In genomic region chr12:80689696-80690095, GRCm38 (mm10) we compare ENCODE assay signal across 34 mouse cellular contexts. TPM values are rescaled to one million over a fixed set of nuclear protein-coding genes. Genes with fewer than 3 reads are reported as not detected.
DNase-seq lines count a peak whose midpoint lies in the region; ATAC-seq and TF ChIP-seq lines count a peak whose summit lies in the region.
"Had no signal": no experiment of that assay in that cellular context is flagged by ENCODE, and none has a peak within 500 bp of the region (broad histone marks: within the 10 kb centered on the region; RNA-seq: fewer than 3 reads in every experiment).

No protein-coding gene starts in this region.

- no peak overlapping the region for H3K4me3 ChIP-seq in hindbrain, embryonic 10.5 days
- no peak overlapping the region for H3K4me3 ChIP-seq in hindbrain, postnatal 0 days (ENCODE audit: low read length)
- H3K4me3 ChIP-seq in embryonic facial prominence, embryonic 14.5 days (ENCODE audit: low read depth, low read length), result no peak overlapping the region
- H3K4me3 ChIP-seq: embryonic facial prominence, embryonic 13.5 days; erythroblast, embryonic 14.5 days; heart, embryonic 10.5 days; heart, embryonic 15.5 days; hindbrain, embryonic 13.5 days; left cerebral cortex, adult 2 months; limb, embryonic 13.5 days; stomach, embryonic 15.5 days had no signal

- ATAC-seq in hindbrain, postnatal 0 days, result no peak
- ATAC-seq in embryonic facial prominence, embryonic 14.5 days (ENCODE audit: low read depth), result no peak
- ATAC-seq in erythroid progenitor cell, adult 5-6 weeks (replicated peaks; ENCODE audit: low FRiP score, poor library complexity, severe bottlenecking), result no peak
- ATAC-seq: forebrain, embryonic 14.5 days; inflammation-experienced regulatory T-cells, adult 6 months had no signal

- peaks cover 53% of the 10 kb centered on the region for H3K27me3 ChIP-seq in hindbrain, embryonic 10.5 days (ENCODE audit: insufficient read depth, poor library complexity, severe bottlenecking)
- peaks cover 19% of the 10 kb centered on the region; the same call in 1 of the 2 replicates for H3K27me3 ChIP-seq in hindbrain, postnatal 0 days (ENCODE audit: insufficient read depth, low read length)
- peaks cover 38% of the 10 kb centered on the region for H3K27me3 ChIP-seq in embryonic facial prominence, embryonic 14.5 days (replicated peaks; ENCODE audit: control insufficient read depth, insufficient read depth, low read length)

- H3K9me3 ChIP-seq in hindbrain, embryonic 10.5 days, result no peaks in the 10 kb centered on the region
- no peaks in the 10 kb centered on the region for H3K9me3 ChIP-seq in hindbrain, postnatal 0 days (ENCODE audit: low read length)
- H3K9me3 ChIP-seq in embryonic facial prominence, embryonic 14.5 days (ENCODE audit: control insufficient read depth, low read length), result no peaks in the 10 kb centered on the region
- H3K9me3 ChIP-seq: embryonic facial prominence, embryonic 13.5 days; heart, embryonic 10.5 days; heart, embryonic 15.5 days; hindbrain, embryonic 13.5 days; limb, embryonic 13.5 days; stomach, embryonic 15.5 days had no signal

- no peak for TF ChIP-seq CTCF in hindbrain, postnatal 0 days (IDR thresholded peaks at IDR 0.05; ENCODE audit: low read depth)
- no peak for TF ChIP-seq CTCF in brain, embryonic 14.5 days (IDR thresholded peaks at IDR 0.05; ENCODE audit: borderline replicate concordance, extremely low read depth, insufficient read depth, insufficient read length)

- WGBS in hindbrain, embryonic 10.5 days, result 61% methylated on average over 5 of the region's 5 CpGs
- 53% methylated on average over 5 of the region's 5 CpGs for WGBS in hindbrain, postnatal 0 days
- WGBS in embryonic facial prominence, embryonic 14.5 days, result 47% methylated on average over 5 of the region's 5 CpGs

- no peak overlapping the region for H3K27ac ChIP-seq in hindbrain, embryonic 10.5 days
- H3K27ac ChIP-seq in hindbrain, postnatal 0 days, result no peak overlapping the region
- no peak overlapping the region for H3K27ac ChIP-seq in embryonic facial prominence, embryonic 14.5 days (replicated peaks; ENCODE audit: low read depth, low read length)
- H3K27ac ChIP-seq: embryonic facial prominence, embryonic 13.5 days; heart, embryonic 10.5 days; heart, embryonic 15.5 days; hindbrain, embryonic 13.5 days; left cerebral cortex, adult 2 months; limb, embryonic 13.5 days; stomach, embryonic 15.5 days had no signal

- peak; percentile 8 for DNase-seq in hindbrain, embryonic 10.5 days (ENCODE audit: low spot score)
- DNase-seq in hindbrain, postnatal 0 days (ENCODE audit: low spot score), result no peak
- DNase-seq in 416B (ENCODE audit: low read depth), result peak; percentile 42
- peak; percentile 39 for DNase-seq in brain, embryonic 14.5 days (ENCODE audit: low read depth)
- peak; percentile 16 for DNase-seq in embryonic facial prominence, embryonic 14.5 days (ENCODE audit: low spot score)
- DNase-seq in cerebellum, postnatal 4 days (ENCODE audit: low spot score in 2 of 2), result no peak
- DNase-seq in thymus, postnatal 0 days (ENCODE audit: low spot score), result no peak
- DNase-seq: adrenal gland, postnatal 25 days; cerebellum, adult 8-10 months; cerebellum, postnatal 36 days; gastrocnemius, postnatal 14 days; heart, adult 11 months; kidney, adult 11 months; kidney, postnatal 25 days; lung, postnatal 36 days; midbrain, embryonic 14.5 days; right cerebral cortex, postnatal 25 days; thymus, postnatal 14 days had no signal

- H3K36me3 ChIP-seq in hindbrain, embryonic 10.5 days, result no peaks in the 10 kb centered on the region
- no peaks in the 10 kb centered on the region for H3K36me3 ChIP-seq in hindbrain, postnatal 0 days (ENCODE audit: insufficient read depth, low read length)
- no peaks in the 10 kb centered on the region for H3K36me3 ChIP-seq in embryonic facial prominence, embryonic 14.5 days (ENCODE audit: control insufficient read depth, insufficient read depth, low read length)
- H3K36me3 ChIP-seq: embryonic facial prominence, embryonic 13.5 days; heart, embryonic 10.5 days; heart, embryonic 15.5 days; hindbrain, embryonic 13.5 days; limb, embryonic 13.5 days; stomach, embryonic 15.5 days had no signal

- H3K9ac ChIP-seq in hindbrain, postnatal 0 days (replicated peaks; ENCODE audit: low read length), result no peak overlapping the region
- H3K9ac ChIP-seq in embryonic facial prominence, embryonic 14.5 days (ENCODE audit: low read depth, low read length), result no peak overlapping the region
- H3K9ac ChIP-seq: embryonic facial prominence, embryonic 13.5 days; heart, embryonic 15.5 days; hindbrain, embryonic 13.5 days; limb, embryonic 13.5 days; stomach, embryonic 15.5 days had no signal

- peaks cover 39% of the 10 kb centered on the region for H3K4me1 ChIP-seq in hindbrain, embryonic 10.5 days (replicated peaks)
- peaks cover 14% of the 10 kb centered on the region; the same call in 1 of the 2 replicates for H3K4me1 ChIP-seq in hindbrain, postnatal 0 days (ENCODE audit: insufficient read depth, low read length)
- peaks cover 15% of the 10 kb centered on the region for H3K4me1 ChIP-seq in embryonic facial prominence, embryonic 14.5 days (ENCODE audit: control insufficient read depth, insufficient read depth, low read length)

- no peak overlapping the region for H3K4me2 ChIP-seq in hindbrain, postnatal 0 days (ENCODE audit: low read depth, low read length)
- H3K4me2 ChIP-seq in embryonic facial prominence, embryonic 14.5 days (ENCODE audit: low read depth, low read length), result no peak overlapping the region
- H3K4me2 ChIP-seq: embryonic facial prominence, embryonic 13.5 days; heart, embryonic 15.5 days; hindbrain, embryonic 13.5 days; limb, embryonic 13.5 days; liver, embryonic 11.5 days; stomach, embryonic 15.5 days had no signal

- no peak for TF ChIP-seq POLR2A in brain, embryonic 14.5 days (IDR thresholded peaks at IDR 0.05; ENCODE audit: borderline replicate concordance, extremely low read depth, insufficient read depth, insufficient read length, poor library complexity, severe bottlenecking)

RNA-seq across cellular contexts. Expression of gene Plekhd1, which starts 2.7 kb away (rescaled TPM):
- 0.80 and 1.5 TPM in 2 replicates for polyA plus RNA-seq in hindbrain, embryonic 10.5 days (2016; fragmentation: Nextera tagmentation; extraction: Ambion mirVana)
- 7.1 and 9.8 TPM in 2 replicates for total RNA-seq in hindbrain, postnatal 0 days (2014; rRNA removed)
- 6.6 and 7.2 TPM in 2 replicates for polyA plus RNA-seq in hindbrain, postnatal 0 days (2015; fragmentation: Nextera tagmentation; extraction: Ambion mirVana)
- polyA plus RNA-seq in brain, embryonic 14.5 days (2012; rRNA removed), result 2.0 and 3.5 TPM in 2 replicates
- 1.2 and 1.4 TPM in 2 replicates for polyA plus RNA-seq in embryonic facial prominence, embryonic 14.5 days (2014; fragmentation: Nextera tagmentation; extraction: Ambion mirVana)
- total RNA-seq in erythroid progenitor cell, adult 5-6 weeks (2015; ENCODE audit: low replicate concordance), result 0.42 TPM in 1 of 2 replicates, not detected in the other
- 2.8 TPM in 1 of 2 replicates, not detected in the other for total RNA-seq in erythroid progenitor cell, adult 5-6 weeks (2017; ENCODE audit: low replicate concordance)
- 0.08 and 0.16 TPM in 2 replicates for polyA plus RNA-seq in thymus, postnatal 0 days (2015; fragmentation: Nextera tagmentation; extraction: Ambion mirVana)
- total RNA-seq: adrenal gland, adult 18-20 months; adrenal gland, postnatal 25 days; heart, postnatal 25 days; megakaryocyte-erythroid progenitor cell, adult 5-6 weeks; monocyte, adult 5-6 weeks had no signal

RNA-seq across cellular contexts. Expression of gene Erh, which starts 45.6 kb away (rescaled TPM):
- 467 and 523 TPM in 2 replicates for polyA plus RNA-seq in hindbrain, embryonic 10.5 days (2016; fragmentation: Nextera tagmentation; extraction: Ambion mirVana)
- 62.1 and 95.6 TPM in 2 replicates for total RNA-seq in hindbrain, postnatal 0 days (2014; rRNA removed)
- polyA plus RNA-seq in hindbrain, postnatal 0 days (2015; fragmentation: Nextera tagmentation; extraction: Ambion mirVana), result 278 and 295 TPM in 2 replicates
- polyA plus RNA-seq in brain, embryonic 14.5 days (2012; rRNA removed), result 317 and 398 TPM in 2 replicates
- polyA plus RNA-seq in embryonic facial prominence, embryonic 14.5 days (2014; fragmentation: Nextera tagmentation; extraction: Ambion mirVana), result 209 and 259 TPM in 2 replicates
- total RNA-seq in erythroid progenitor cell, adult 5-6 weeks (2015; ENCODE audit: low replicate concordance), result 23.9 and 28.1 TPM in 2 replicates
- 4.9 and 23.4 TPM in 2 replicates for total RNA-seq in erythroid progenitor cell, adult 5-6 weeks (2017; ENCODE audit: low replicate concordance)
- 245 and 278 TPM in 2 replicates for polyA plus RNA-seq in thymus, postnatal 0 days (2015; fragmentation: Nextera tagmentation; extraction: Ambion mirVana)

RNA-seq across cellular contexts. Expression of gene Slc39a9, which starts 46.0 kb away (rescaled TPM):
- polyA plus RNA-seq in hindbrain, embryonic 10.5 days (2016; fragmentation: Nextera tagmentation; extraction: Ambion mirVana), result 24.4 and 26.0 TPM in 2 replicates
- total RNA-seq in hindbrain, postnatal 0 days (2014; rRNA removed), result 19.4 and 33.1 TPM in 2 replicates
- 17.7 and 17.8 TPM in 2 replicates for polyA plus RNA-seq in hindbrain, postnatal 0 days (2015; fragmentation: Nextera tagmentation; extraction: Ambion mirVana)
- 33.4 and 38.2 TPM in 2 replicates for polyA plus RNA-seq in brain, embryonic 14.5 days (2012; rRNA removed)
- polyA plus RNA-seq in embryonic facial prominence, embryonic 14.5 days (2014; fragmentation: Nextera tagmentation; extraction: Ambion mirVana), result 25.0 and 26.7 TPM in 2 replicates
- total RNA-seq in erythroid progenitor cell, adult 5-6 weeks (2015; ENCODE audit: low replicate concordance), result 20.1 and 22.0 TPM in 2 replicates
- 11.2 and 20.5 TPM in 2 replicates for total RNA-seq in erythroid progenitor cell, adult 5-6 weeks (2017; ENCODE audit: low replicate concordance)
- 16.7 and 17.6 TPM in 2 replicates for polyA plus RNA-seq in thymus, postnatal 0 days (2015; fragmentation: Nextera tagmentation; extraction: Ambion mirVana)

Comparison
In these comparisons a context has a peak if more than half of its experiments do, and no peak if none do; other contexts are left out.
1. DNase-seq: peak in hindbrain, embryonic 10.5 days (single experiment), 416B (single experiment), brain, embryonic 14.5 days (single experiment) and embryonic facial prominence, embryonic 14.5 days (single experiment); none in hindbrain, postnatal 0 days (single experiment), cerebellum, postnatal 4 days (0 of 2) and thymus, postnatal 0 days (single experiment).